Mouse (Mus musculus) cortical plate, adult 2 months (tissue): ENCODE results near the gene Mkks.

Experiments
- CTCF ChIP-seq: fragments of 200-500 bp; IDR thresholded peaks from 2 replicates; pipeline ENCODE4 v1.5.1; 2011; ENCODE audit warnings: mild to moderate bottlenecking, control low read depth, low read length; ENCODE audit not compliant: insufficient read depth; ENCODE audit errors: extremely low read depth
- POLR2A ChIP-seq: fragments of 200-500 bp; IDR thresholded peaks from 2 replicates; pipeline ENCODE4 v1.6.1; 2011; ENCODE audit warnings: mild to moderate bottlenecking, low read length, control low read depth; ENCODE audit not compliant: insufficient read depth; ENCODE audit errors: extremely low read depth

DNA sequence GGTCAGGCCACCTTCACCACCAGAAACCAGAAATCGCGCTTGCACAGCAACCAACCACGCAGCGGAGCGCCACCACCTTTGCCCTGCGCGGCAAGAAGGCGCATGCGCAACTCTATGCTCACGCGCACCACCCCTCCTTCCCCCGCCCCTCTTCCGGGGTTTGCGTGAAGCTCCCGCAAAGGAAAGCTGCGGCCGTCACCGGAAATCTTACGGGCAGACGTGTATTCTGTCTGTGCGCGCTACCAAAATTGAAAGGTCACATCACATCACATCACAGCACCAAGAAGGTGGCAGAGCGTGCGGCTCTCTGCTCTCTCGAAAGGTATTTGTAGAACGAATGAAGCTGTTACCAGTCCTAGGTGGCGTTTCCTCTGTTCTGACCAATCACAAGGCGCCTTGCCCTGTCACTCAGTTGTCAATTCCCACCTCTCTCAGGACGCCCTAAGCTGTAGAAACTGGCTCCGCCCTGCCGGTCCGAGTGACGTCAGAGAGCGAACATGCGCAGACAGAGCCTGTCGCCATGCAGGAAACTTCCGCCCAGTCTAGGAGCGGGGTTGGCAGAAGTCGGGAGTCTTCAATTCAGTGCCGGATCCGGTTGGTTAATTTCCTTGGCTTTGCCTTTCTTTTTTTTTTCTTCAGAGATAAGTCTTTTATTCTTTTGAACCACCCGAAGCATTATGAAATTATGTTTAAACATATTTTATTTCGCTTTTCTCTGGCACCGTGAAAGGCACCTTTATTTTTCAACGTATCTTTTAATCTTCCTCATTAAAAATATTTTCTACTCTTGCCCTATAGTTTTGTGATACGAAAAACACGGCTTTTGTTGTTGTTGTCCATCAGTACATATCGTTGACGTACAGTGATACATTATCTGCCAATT, at the start of gene Mkks, which contains the start of the genes Slx4ip and AL731706.1:
- peak; percentile 89 for TF ChIP-seq POLR2A
- no peak for TF ChIP-seq CTCF
